Mouse (Mus musculus) heart, adult 2 months (tissue): ENCODE measurements at regions not wholly inside any gene's neighbourhood (a gene's known extent, or its start where the extent isn't known, plus 50 kb on each side); places are given as distances from the start of the nearest gene placed in this dataset.

Experiments used
- DNase-seq, 2 experiments: peaks; one replicate each; pipeline ENCODE4 v3.0.0; 2021
- H3K27ac ChIP-seq: fragments of 200-600 bp; 2 replicates; pipeline ENCODE4 v1.8.1; 2022
- H3K27me3 ChIP-seq: fragments of 200-500 bp; 2 replicates; pipeline ENCODE4 v1.6.1; 2012; ENCODE audit warnings: mild to moderate bottlenecking, low read length, inconsistent platforms, mixed read lengths; ENCODE audit not compliant: control insufficient read depth, insufficient read depth
- H3K36me3 ChIP-seq: fragments of 200-500 bp; 2 replicates; pipeline ENCODE4 v1.6.1; 2012; ENCODE audit warnings: low read length, inconsistent platforms; ENCODE audit not compliant: control insufficient read depth, insufficient read depth
- H3K4me1 ChIP-seq: fragments of 200-500 bp; 2 replicates; pipeline ENCODE4 v1.6.1; 2011; ENCODE audit warnings: low read length; ENCODE audit not compliant: control insufficient read depth, insufficient read depth
- H3K4me3 ChIP-seq: fragments of 200-600 bp; 2 replicates; pipeline ENCODE4 v1.8.1; 2022
- H3K79me2 ChIP-seq: fragments of 200-500 bp; replicated peaks from 2 replicates; pipeline ENCODE4 v1.6.1; 2012; ENCODE audit warnings: mild to moderate bottlenecking, inconsistent platforms, low read length, moderate library complexity, mixed read lengths; ENCODE audit not compliant: control insufficient read depth, insufficient read depth
- H3K9ac ChIP-seq: fragments of 200-500 bp; 2 replicates; pipeline ENCODE4 v1.6.1; 2012; ENCODE audit warnings: low read depth, mild to moderate bottlenecking, control low read depth, inconsistent platforms, low read length, mixed read lengths
- CTCF ChIP-seq: fragments of 200-600 bp; IDR thresholded peaks from 2 replicates; pipeline ENCODE4 v1.8.1; 2022; ENCODE audit warnings: antibody characterized with exemption, mild to moderate bottlenecking, moderate library complexity
- EP300 ChIP-seq: fragments of 200-500 bp; IDR thresholded peaks from 2 replicates; pipeline ENCODE4 v1.6.1; 2011; ENCODE audit warnings: low read depth, low read length, control low read depth; ENCODE audit not compliant: insufficient read depth
- POLR2A ChIP-seq: fragments of 200-500 bp; IDR thresholded peaks from 2 replicates; pipeline ENCODE4 v1.6.1; 2011; ENCODE audit warnings: mild to moderate bottlenecking, low read depth, low read length, control low read depth; ENCODE audit not compliant: insufficient read depth
- WGBS: fragments of 180-500 bp; shearing (Covaris S2); methylation state at CpG from one replicate; pipeline ENCODE4 v1.1.7; 2018; 5-methylcytosine and 5-hydroxymethylcytosine counted together
- intact Hi-C: fragments of 180-260 bp; cut with DNase I; formaldehyde crosslinking; loops from one replicate; pipeline ENCODE4 v1.15.1; 2025

DNA sequence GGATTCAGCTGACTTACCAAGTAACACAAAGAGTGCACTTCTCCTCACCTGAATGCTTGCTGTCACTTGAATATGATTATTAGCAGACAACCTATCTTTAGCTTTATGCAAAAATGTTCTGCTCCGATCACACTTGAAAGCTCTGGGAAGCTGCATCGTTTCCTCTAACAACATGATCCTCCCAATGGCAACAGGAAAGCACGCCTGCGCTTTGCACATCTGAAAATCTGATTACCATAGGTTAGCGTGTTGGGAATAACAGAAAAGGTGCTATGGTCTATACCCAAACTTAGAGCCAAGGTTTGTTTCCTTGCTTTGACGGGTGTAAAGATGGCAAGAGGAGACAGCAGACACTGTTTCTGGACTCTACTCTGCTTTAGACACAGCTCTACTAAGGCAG lies 417.0 kb upstream of the Jarid2 start:
- Histone ChIP-seq H3K36me3 (no peaks in the 10 kb centered on the region), H3K27ac (peak overlapping the region; percentile 66), H3K27me3 (no peaks in the 10 kb centered on the region), H3K9ac (no peak overlapping the region), H3K4me1 (peaks cover 5% of the 10 kb centered on the region), H3K79me2 (no peaks in the 10 kb centered on the region), H3K4me3 (no peak overlapping the region)
- no peak for DNase-seq
- intact Hi-C loops = no loop called here
- TF ChIP-seq POLR2A (no peak), CTCF (no peak), EP300 (no peak)
- 56% methylated on average over 6 of the region's 6 CpGs for WGBS

GRCm38 (mm10) chr13:44316747-44317446 lies 412.4 kb upstream of the Jarid2 start:
- H3K27ac ChIP-seq = no peak overlapping the region
- intact Hi-C loops = no loop called here
- DNase-seq = peak; percentile 42 to 56
- H3K4me3 ChIP-seq = no peak overlapping the region
- H3K9ac ChIP-seq = no peak overlapping the region
- no peaks in the 10 kb centered on the region for H3K36me3 ChIP-seq
- TF ChIP-seq POLR2A = no peak
- no peak for TF ChIP-seq CTCF
- no peak for TF ChIP-seq EP300
- WGBS = 76% methylated on average over 13 of the region's 13 CpGs
- H3K79me2 ChIP-seq = no peaks in the 10 kb centered on the region
- H3K4me1 ChIP-seq = peaks cover 2% of the 10 kb centered on the region
- H3K27me3 ChIP-seq = no peaks in the 10 kb centered on the region

GRCm38 (mm10) chr13:44317596-44317995 lies 411.7 kb upstream of the Jarid2 start:
- no peak overlapping the region for H3K9ac ChIP-seq
- no peak for TF ChIP-seq POLR2A
- no peak for TF ChIP-seq CTCF
- no peak for TF ChIP-seq EP300
- H3K4me1 ChIP-seq = peaks cover under 1% of the 10 kb centered on the region
- intact Hi-C loops = no loop called here
- no peaks in the 10 kb centered on the region for H3K79me2 ChIP-seq
- no peak overlapping the region for H3K4me3 ChIP-seq
- H3K27me3 ChIP-seq = no peaks in the 10 kb centered on the region
- H3K36me3 ChIP-seq = no peaks in the 10 kb centered on the region
- H3K27ac ChIP-seq = no peak overlapping the region
- 84% methylated on average over 8 of the region's 8 CpGs for WGBS
- DNase-seq = no peak

- H3K79me2 ChIP-seq = no peaks in the 10 kb centered on the region
- intact Hi-C loops = no loop called here
- no peak for DNase-seq
These were observed 410.2 kb upstream of the Jarid2 start for GRCm38 (mm10) chr13:44319101-44319500.

GRCm38 (mm10) chr13:44319511-44319910 lies 409.8 kb upstream of the Jarid2 start:
- no peak for DNase-seq
- Histone ChIP-seq H3K79me2 (no peaks in the 10 kb centered on the region), H3K27me3 (no peaks in the 10 kb centered on the region), H3K36me3 (no peaks in the 10 kb centered on the region), H3K9ac (no peak overlapping the region), H3K27ac (no peak overlapping the region), H3K4me3 (no peak overlapping the region), H3K4me1 (no peaks in the 10 kb centered on the region; the same call in 1 of the 2 replicates)
- 93% methylated on average over 9 of the region's 9 CpGs for WGBS
- no peak for TF ChIP-seq POLR2A
- no peak for TF ChIP-seq EP300
- TF ChIP-seq CTCF = no peak
- intact Hi-C loops = no loop called here

More at GRCm38 (mm10) chr13:44319101-44319500, 410.2 kb upstream of the Jarid2 start:
- H3K4me1 ChIP-seq = no peaks in the 10 kb centered on the region; the same call in 1 of the 2 replicates
- no peak for TF ChIP-seq POLR2A
- no peak for TF ChIP-seq EP300
- no peak for TF ChIP-seq CTCF
- H3K27ac ChIP-seq = no peak overlapping the region
- H3K36me3 ChIP-seq = no peaks in the 10 kb centered on the region
- no peaks in the 10 kb centered on the region for H3K27me3 ChIP-seq
- no peak overlapping the region for H3K4me3 ChIP-seq
- WGBS = 85% methylated on average over 9 of the region's 9 CpGs
- H3K9ac ChIP-seq = no peak overlapping the region

DNA sequence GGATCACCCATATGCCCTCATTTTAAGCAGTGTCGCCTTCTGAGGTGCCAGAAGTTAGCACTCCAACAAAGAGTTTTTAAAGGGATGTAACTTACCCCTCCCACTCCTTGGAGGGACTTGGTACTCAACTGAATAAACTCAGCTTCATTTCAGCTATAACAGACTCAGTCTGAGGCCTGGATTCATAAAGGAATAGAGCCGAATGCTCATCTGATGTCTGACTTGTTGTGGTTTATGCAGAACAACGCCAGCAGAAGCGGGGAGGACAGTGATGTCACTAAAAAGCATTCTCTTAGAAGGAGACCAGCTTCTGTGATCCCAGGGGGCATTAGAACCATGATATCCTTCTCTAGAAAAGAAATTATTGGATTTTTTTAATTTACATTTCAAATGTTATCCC lies 409.0 kb upstream of the Jarid2 start:
- Histone ChIP-seq H3K4me1 (no peaks in the 10 kb centered on the region; the same call in 1 of the 2 replicates), H3K36me3 (no peaks in the 10 kb centered on the region), H3K79me2 (no peaks in the 10 kb centered on the region), H3K27me3 (no peaks in the 10 kb centered on the region), H3K9ac (no peak overlapping the region), H3K4me3 (no peak overlapping the region), H3K27ac (no peak overlapping the region)
- intact Hi-C loops = no loop called here
- no peak for DNase-seq
- TF ChIP-seq POLR2A (no peak), EP300 (no peak), CTCF (no peak)
- 89% methylated on average over 4 of the region's 4 CpGs for WGBS
